Mouse (Mus musculus) MEL (cell line): Measurements from ENCODE around the gene A530016L24Rik. TPM values are rescaled to one million over a fixed set of nuclear protein-coding genes. Genes with fewer than 3 reads are reported as not detected.

ENCODE experiments used
- DNase-seq: peaks from one replicate; pipeline ENCODE4 v3.0.0; 2011; ENCODE audit warnings: low read depth, low spot score
- H3K27ac ChIP-seq: 2 replicates; pipeline ENCODE4 v1.5.1; 2012; ENCODE audit warnings: low read depth, mild to moderate bottlenecking, control low read depth, low read length, moderate library complexity; ENCODE audit not compliant: control insufficient read depth
- H3K27me3 ChIP-seq, 2 experiments: fragments of 150-350 bp in 1 of 2; sonication (generic) in 1 of 2; 2 replicates each; pipeline ENCODE4 v1.6.1; 2012; ENCODE audit warnings: low read length in 2 of 2, mild to moderate bottlenecking in 2 of 2, improper control_type of control experiment in 1 of 2, moderate library complexity in 1 of 2; ENCODE audit not compliant: insufficient read depth in 2 of 2, control insufficient read depth in 1 of 2
- H3K36me3 ChIP-seq, 2 experiments: 2 replicates each; pipeline ENCODE4 v1.6.1; 2012 to 2014; ENCODE audit warnings: low read length in 2 of 2, improper control_type of control experiment in 1 of 2, inconsistent platforms in 1 of 2, mild to moderate bottlenecking in 1 of 2; ENCODE audit not compliant: insufficient read depth in 2 of 2, control insufficient read depth in 1 of 2
- H3K4me1 ChIP-seq, 2 experiments: fragments of 150-350 bp in 1 of 2; sonication (generic) in 1 of 2; 2 replicates each; pipeline ENCODE4 v1.6.1; 2012; ENCODE audit warnings: low read length in 2 of 2, improper control_type of control experiment in 1 of 2, mild to moderate bottlenecking in 1 of 2; ENCODE audit not compliant: insufficient read depth in 2 of 2, control insufficient read depth in 1 of 2
- H3K4me3 ChIP-seq, 2 experiments: fragments of 150-350 bp in 1 of 2; sonication (generic) in 1 of 2; 2 replicates each; pipeline ENCODE4 v1.5.1; 2012; ENCODE audit warnings: low read depth in 2 of 2, low read length in 2 of 2, mild to moderate bottlenecking in 2 of 2, moderate library complexity in 2 of 2, control low read depth in 1 of 2, improper control_type of control experiment in 1 of 2; ENCODE audit not compliant: control insufficient read depth in 1 of 2, insufficient read depth in 1 of 2
- H3K79me2 ChIP-seq: 2 replicates; pipeline ENCODE4 v1.6.1; 2012; ENCODE audit warnings: mild to moderate bottlenecking, low read length, moderate library complexity; ENCODE audit not compliant: control insufficient read depth, poor library complexity, insufficient read depth
- H3K9ac ChIP-seq: 2 replicates; pipeline ENCODE4 v1.6.1; 2012; ENCODE audit warnings: low read depth, mild to moderate bottlenecking, control low read depth, low read length, moderate library complexity; ENCODE audit not compliant: control insufficient read depth, poor library complexity, severe bottlenecking
- H3K9me3 ChIP-seq: fragments of 150-350 bp; sonication (generic); replicated peaks from 2 replicates; pipeline ENCODE4 v1.6.1; 2012; ENCODE audit warnings: mild to moderate bottlenecking, low read length, improper control_type of control experiment, moderate library complexity; ENCODE audit not compliant: insufficient read depth
- CTCF ChIP-seq, 3 experiments: IDR thresholded peaks in 2 of 3; conservative IDR thresholded peaks in 1 of 3; 2 replicates each; pipeline ENCODE4 v1.5.1; 2011 to 2012; ENCODE audit warnings: low read length in 3 of 3, low read depth in 2 of 3, mild to moderate bottlenecking in 2 of 3, improper control_type of control experiment in 1 of 3, inconsistent platforms in 1 of 3, mixed read lengths in 1 of 3, moderate library complexity in 1 of 3; ENCODE audit not compliant: control insufficient read depth in 1 of 3, insufficient read depth in 1 of 3, poor library complexity in 1 of 3, severe bottlenecking in 1 of 3
- ELF1 ChIP-seq: IDR thresholded peaks from 2 replicates; pipeline ENCODE4 v1.6.1; 2014; ENCODE audit warnings: low read depth, mild to moderate bottlenecking, inconsistent platforms, low read length, improper control_type of control experiment, moderate library complexity
- GABPA ChIP-seq: IDR thresholded peaks from 2 replicates; pipeline ENCODE4 v1.6.1; 2012; ENCODE audit warnings: low read depth, mild to moderate bottlenecking, inconsistent platforms, low read length, improper control_type of control experiment, moderate library complexity
- GATA1 ChIP-seq: IDR thresholded peaks from 2 replicates; pipeline ENCODE4 v1.6.1; 2011; ENCODE audit warnings: low read depth, low read length, improper control_type of control experiment
- JUND ChIP-seq: IDR thresholded peaks from 2 replicates; pipeline ENCODE4 v1.6.1; 2011; ENCODE audit warnings: low read depth, mild to moderate bottlenecking, improper control_type of control experiment, low read length
- MAFK ChIP-seq: IDR thresholded peaks from 2 replicates; pipeline ENCODE4 v1.6.1; 2011; ENCODE audit warnings: low read depth, mild to moderate bottlenecking, low read length, improper control_type of control experiment, borderline replicate concordance
- MAX ChIP-seq: IDR thresholded peaks from 2 replicates; pipeline ENCODE4 v1.6.1; 2011; ENCODE audit warnings: low read length, improper control_type of control experiment
- MEF2A ChIP-seq: IDR thresholded peaks from 2 replicates; pipeline ENCODE4 v1.6.1; 2014; ENCODE audit warnings: low read depth, mild to moderate bottlenecking, inconsistent platforms, low read length, improper control_type of control experiment; ENCODE audit not compliant: poor library complexity, insufficient replicate concordance, severe bottlenecking; ENCODE audit errors: extremely low read depth
- MYB ChIP-seq: IDR thresholded peaks from 2 replicates; pipeline ENCODE4 v1.6.1; 2011; ENCODE audit warnings: mild to moderate bottlenecking, low read depth, low read length, improper control_type of control experiment
- MYC ChIP-seq: IDR thresholded peaks from 2 replicates; pipeline ENCODE4 v1.6.1; 2011; ENCODE audit warnings: low read depth, mild to moderate bottlenecking, low read length, improper control_type of control experiment, moderate library complexity
- NELFE ChIP-seq: IDR thresholded peaks from 2 replicates; pipeline ENCODE4 v1.6.1; 2011; ENCODE audit warnings: low read depth, low read length, improper control_type of control experiment
- NRF1 ChIP-seq: IDR thresholded peaks from 2 replicates; pipeline ENCODE4 v1.6.1; 2014; ENCODE audit warnings: low read depth, mild to moderate bottlenecking, inconsistent platforms, low read length, improper control_type of control experiment, moderate library complexity; ENCODE audit not compliant: poor library complexity, insufficient read depth, severe bottlenecking
- RCOR1 ChIP-seq: IDR thresholded peaks from 2 replicates; pipeline ENCODE4 v1.6.1; 2012; ENCODE audit warnings: low read depth, mild to moderate bottlenecking, inconsistent platforms, low read length, improper control_type of control experiment
- SMC3 ChIP-seq: IDR thresholded peaks from 2 replicates; pipeline ENCODE4 v1.6.1; 2011; ENCODE audit warnings: low read depth, low read length, improper control_type of control experiment
- TAL1 ChIP-seq: IDR thresholded peaks from 2 replicates; pipeline ENCODE4 v1.6.1; 2012; ENCODE audit warnings: mild to moderate bottlenecking, inconsistent platforms, low read length, moderate library complexity, mixed read lengths
- TCF12 ChIP-seq: IDR thresholded peaks from 2 replicates; pipeline ENCODE4 v1.6.1; 2014; ENCODE audit warnings: low read depth, mild to moderate bottlenecking, inconsistent platforms, low read length, improper control_type of control experiment, moderate library complexity
- USF2 ChIP-seq, 2 experiments: IDR thresholded peaks; 2 replicates each; pipeline ENCODE4 v1.6.1; 2011 to 2012; ENCODE audit warnings: improper control_type of control experiment in 2 of 2, low read length in 2 of 2, borderline replicate concordance in 1 of 2, inconsistent platforms in 1 of 2, low read depth in 1 of 2, mild to moderate bottlenecking in 1 of 2; ENCODE audit not compliant: insufficient read depth in 1 of 2
- ZC3H11A ChIP-seq: IDR thresholded peaks from 2 replicates; pipeline ENCODE4 v1.6.1; 2012; ENCODE audit warnings: low read depth, mild to moderate bottlenecking, inconsistent platforms, low read length, improper control_type of control experiment
- ZKSCAN1 ChIP-seq: IDR thresholded peaks from 2 replicates; pipeline ENCODE4 v1.6.1; 2012; ENCODE audit warnings: low read depth, mild to moderate bottlenecking, inconsistent platforms, low read length, improper control_type of control experiment, moderate library complexity
- ZNF384 ChIP-seq: IDR thresholded peaks from 2 replicates; pipeline ENCODE4 v1.6.1; 2012; ENCODE audit warnings: low read depth, mild to moderate bottlenecking, inconsistent platforms, low read length, improper control_type of control experiment
- polyA plus RNA-seq, 2 experiments: library from polyadenylated mRNA; stranded (reverse) in 1 of 2; unstranded in 1 of 2; fragments of >175 nt in 1 of 2; fragments of >200 nt in 1 of 2; gene quantifications; 2 replicates each; pipeline versions ENCODE4 v1.2.1 to v1.2.4; 2012; ENCODE audit warnings: low replicate concordance in 2 of 2, low read depth in 1 of 2; ENCODE audit not compliant: insufficient read length in 2 of 2, insufficient read depth in 1 of 2, missing spikeins in 1 of 2
- total RNA-seq: library from RNA; depleted of rRNA; stranded (reverse); fragments of 300-350 nt; gene quantifications from 2 replicates; pipeline ENCODE4 v1.2.3, GENCODE M21; 2012

The A530016L24Rik gene
- total and polyA plus RNA-seq, 3 experiments, result not detected

DNA sequence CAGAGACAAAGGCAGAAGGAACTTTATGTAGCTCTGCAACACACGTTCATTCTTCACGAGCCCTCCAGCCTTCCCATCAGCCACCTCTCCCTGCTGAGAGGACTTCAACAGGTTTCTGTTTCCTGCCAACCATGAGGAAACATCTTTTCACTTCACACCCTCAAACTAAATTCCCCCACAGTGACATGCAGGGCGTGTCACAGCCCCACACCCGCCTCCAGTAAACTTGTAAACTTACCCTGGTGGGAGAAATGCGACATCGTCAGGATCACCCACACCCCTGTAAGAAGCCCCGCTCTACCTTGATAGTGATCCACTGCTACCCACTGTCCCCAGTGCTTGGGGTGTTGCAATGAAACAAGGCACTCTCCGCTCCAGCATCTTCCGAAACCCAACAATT, 49.1 kb downstream of the A530016L24Rik start:
- H3K36me3 ChIP-seq, result no peaks in the 10 kb centered on the region
- 0 out of 4 replicates have a peak, but pooled peaks cover 0 to 2% of the 10 kb centered on the region in 2 experiments for H3K27me3 ChIP-seq
- no peaks in the 10 kb centered on the region for H3K9me3 ChIP-seq
- no peak for DNase-seq
- no peak overlapping the region for H3K4me3 ChIP-seq
- TF ChIP-seq MEF2A (no peak), ZKSCAN1 (no peak), ZNF384 (no peak)
- H3K9ac ChIP-seq, result no peak overlapping the region
- no peak overlapping the region for H3K27ac ChIP-seq
- no peaks in the 10 kb centered on the region for H3K79me2 ChIP-seq
- no peaks in the 10 kb centered on the region for H3K4me1 ChIP-seq

DNA sequence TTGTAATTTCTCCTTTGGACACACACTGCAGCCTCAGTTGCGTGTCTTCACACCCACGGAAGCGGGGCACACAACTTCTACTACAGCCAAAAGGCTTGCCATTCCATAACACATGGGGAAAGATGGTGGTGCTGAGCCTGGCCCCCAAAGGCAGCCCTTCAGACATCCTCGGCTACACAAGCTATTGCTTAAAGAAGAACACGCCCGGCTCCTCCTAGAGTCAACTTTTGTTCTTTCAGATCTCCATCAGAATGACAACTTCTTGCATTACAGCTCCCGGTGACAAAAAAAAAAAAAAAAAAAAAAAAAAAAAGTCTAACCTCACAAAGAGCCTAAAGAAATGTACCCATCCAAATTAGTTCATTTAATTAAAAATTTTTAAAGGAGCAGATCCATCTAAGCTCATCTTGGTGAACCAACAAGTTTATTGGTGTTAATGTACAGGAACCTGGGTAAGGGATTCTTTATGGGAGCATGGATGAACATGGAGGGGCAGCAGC, 50.3 kb downstream of the A530016L24Rik start:
- Histone ChIP-seq H3K27ac (no peak overlapping the region), H3K4me1 (no peaks in the 10 kb centered on the region), H3K9ac (no peak overlapping the region), H3K79me2 (no peaks in the 10 kb centered on the region), H3K27me3 (no peaks in the 10 kb centered on the region), H3K9me3 (no peaks in the 10 kb centered on the region), H3K36me3 (no peaks in the 10 kb centered on the region)
- DNase-seq, result no peak
- TF ChIP-seq TCF12 (no peak), ZNF384 (peak; percentile 51), USF2 (IDR thresholded peaks at IDR 0.05; ENCODE audit: borderline replicate concordance in 1 of 2, insufficient read depth in 1 of 2, low read depth in 1 of 2, low read length in 2 of 2) (no peak)
- TF ChIP-seq, all 39 proteins: peak for 1
- H3K4me3 ChIP-seq, result no peak overlapping the region

GRCm38 (mm10) chr12:112540321-112540720, 51.1 kb downstream of the A530016L24Rik start:
- no peak for TF ChIP-seq MAX
- TF ChIP-seq MYC, result no peak
- no peak for TF ChIP-seq ZC3H11A
- TF ChIP-seq NRF1, result no peak
- no peak for TF ChIP-seq CTCF (IDR thresholded peaks at IDR 0.05 in 2 of 3, conservative IDR thresholded peaks at IDR 0.05 in 1 of 3; ENCODE audit: control insufficient read depth in 1 of 3, insufficient read depth in 1 of 3, low read depth in 2 of 3, low read length in 3 of 3, poor library complexity in 1 of 3, severe bottlenecking in 1 of 3)
- no peak for TF ChIP-seq RCOR1
- TF ChIP-seq ELF1, result no peak
- TF ChIP-seq TAL1, result no peak
- no peak for TF ChIP-seq JUND
- no peak for TF ChIP-seq NELFE
- no peak for TF ChIP-seq SMC3
- TF ChIP-seq GATA1, result no peak
- TF ChIP-seq GABPA, result no peak
- TF ChIP-seq MEF2A, result no peak
- TF ChIP-seq MAFK, result no peak
- no peak for TF ChIP-seq MYB
- Histone ChIP-seq H3K9me3 (no peaks in the 10 kb centered on the region), H3K4me1 (no peaks in the 10 kb centered on the region), H3K27me3 (no peaks in the 10 kb centered on the region), H3K9ac (no peak overlapping the region), H3K27ac (no peak overlapping the region), H3K4me3 (no peak overlapping the region), H3K36me3 (no peaks in the 10 kb centered on the region), H3K79me2 (no peaks in the 10 kb centered on the region)
- DNase-seq, result no peak
